Mouse (Mus musculus) neural tube, embryonic 14.5 days (tissue): ENCODE results near the gene Rmdn2. TPM values are rescaled to one million over a fixed set of nuclear protein-coding genes. Genes with fewer than 3 reads are reported as not detected.
A peak's percentile ranks its signal among the peaks of the same experiment; 100 is the strongest.

Experiments used
- ATAC-seq: fragments of 200-750 bp; cut with Nextera tagmentation; 2 replicates; pipeline ENCODE4 v1.8.0; 2017; ENCODE audit warnings: low read depth, mild to moderate bottlenecking, moderate TSS enrichment, moderate library complexity
- H3K27ac ChIP-seq: fragments of 300-500 bp; sonication (generic); 2 replicates; pipeline ENCODE4 v1.5.1; 2014; ENCODE audit warnings: low read depth, mild to moderate bottlenecking, control low read depth, low read length, moderate library complexity, mixed read lengths
- H3K27me3 ChIP-seq: fragments of 300-500 bp; sonication (generic); 2 replicates; pipeline ENCODE4 v1.6.1; 2014; ENCODE audit warnings: low read length; ENCODE audit not compliant: control insufficient read depth, insufficient read depth
- H3K36me3 ChIP-seq: fragments of 300-500 bp; sonication (generic); 2 replicates; pipeline ENCODE4 v1.6.1; 2014; ENCODE audit warnings: low read length, mixed read lengths; ENCODE audit not compliant: control insufficient read depth, insufficient read depth
- H3K4me1 ChIP-seq: fragments of 300-500 bp; sonication (generic); 2 replicates; pipeline ENCODE4 v1.6.1; 2014; ENCODE audit warnings: low read length; ENCODE audit not compliant: control insufficient read depth, insufficient read depth
- H3K4me2 ChIP-seq: fragments of 300-500 bp; sonication (generic); 2 replicates; pipeline ENCODE4 v1.6.1; 2014; ENCODE audit warnings: mild to moderate bottlenecking, low read depth, low read length, control low read depth
- H3K4me3 ChIP-seq: fragments of 300-500 bp; sonication (generic); 2 replicates; pipeline ENCODE4 v1.5.1; 2014; ENCODE audit warnings: low read depth, low read length, control low read depth, mixed read lengths
- H3K9ac ChIP-seq: fragments of 300-500 bp; sonication (generic); replicated peaks from 2 replicates; pipeline ENCODE4 v1.6.1; 2014; ENCODE audit warnings: low read depth, mild to moderate bottlenecking, control low read depth, low read length, mixed read lengths
- H3K9me3 ChIP-seq: fragments of 300-500 bp; sonication (generic); 2 replicates; pipeline ENCODE4 v1.6.1; 2016; ENCODE audit warnings: low read length; ENCODE audit not compliant: control insufficient read depth
- WGBS: fragments of 180-500 bp; shearing (Covaris S2); extraction: QIAGEN DNeasy Blood & Tissue Kit; methylation state at CpG from one replicate; pipeline ENCODE4 v1.1.7; 2014; 5-methylcytosine and 5-hydroxymethylcytosine counted together
- polyA plus RNA-seq: library from polyadenylated mRNA; unstranded; fragments of >200 nt; fragmentation: Nextera tagmentation; extraction: Ambion mirVana; gene quantifications from 2 replicates; pipeline ENCODE4 v1.2.1, GENCODE M21; 2014

Rmdn2 gene
- polyA plus RNA-seq, 1 experiment from 2014 or later = 9.9 TPM

GRCm38 (mm10) chr17:79610163-79610755 lies 1.4 kb upstream of the Rmdn2 start:
- ATAC-seq = no peak
- no peaks in the 10 kb centered on the region for H3K9me3 ChIP-seq
- H3K9ac ChIP-seq = no peak overlapping the region
- 81% methylated on average over 9 of the region's 9 CpGs for WGBS
- 0 out of 2 replicates have a peak, but pooled peaks cover 3% of the 10 kb centered on the region for H3K4me1 ChIP-seq
- no peak overlapping the region for H3K4me3 ChIP-seq
- H3K27ac ChIP-seq = no peak overlapping the region
- no peaks in the 10 kb centered on the region for H3K36me3 ChIP-seq
- no peaks in the 10 kb centered on the region for H3K27me3 ChIP-seq
- H3K4me2 ChIP-seq = no peak overlapping the region

- 3% methylated on average over 51 of the region's 57 CpGs for WGBS
- H3K27ac ChIP-seq = peak overlapping the region; percentile 87
- H3K27me3 ChIP-seq = no peaks in the 10 kb centered on the region
- peak; percentile 97 for ATAC-seq
- peak overlapping the region; percentile 79 for H3K4me3 ChIP-seq
- peak overlapping the region; percentile 76 for H3K4me2 ChIP-seq
- 0 out of 2 replicates have a peak, but pooled peaks cover 6% of the 10 kb centered on the region for H3K4me1 ChIP-seq
- no peaks in the 10 kb centered on the region for H3K9me3 ChIP-seq
- H3K9ac ChIP-seq = peak overlapping the region; percentile 92
- no peaks in the 10 kb centered on the region for H3K36me3 ChIP-seq
These were observed 3.3 kb downstream of the Rmdn2 start for GRCm38 (mm10) chr17:79614691-79615588.

GRCm38 (mm10) chr17:79615897-79616296 lies 4.2 kb downstream of the Rmdn2 start:
- Histone ChIP-seq H3K9me3 (no peaks in the 10 kb centered on the region), H3K4me3 (peak overlapping the region; percentile 79), H3K27me3 (no peaks in the 10 kb centered on the region), H3K36me3 (no peaks in the 10 kb centered on the region), H3K4me2 (peak overlapping the region; percentile 76), H3K27ac (no peak overlapping the region), H3K4me1 (0 out of 2 replicates have a peak, but pooled peaks cover 6% of the 10 kb centered on the region), H3K9ac (no peak overlapping the region)
- no peak for ATAC-seq
- WGBS = 90% methylated on average over 9 of the region's 9 CpGs

- H3K9ac ChIP-seq = no peak overlapping the region
- no peak for ATAC-seq
- 0 out of 2 replicates have a peak, but pooled peaks cover 6% of the 10 kb centered on the region for H3K4me1 ChIP-seq
- no peaks in the 10 kb centered on the region for H3K9me3 ChIP-seq
- no peak overlapping the region for H3K4me3 ChIP-seq
- H3K27me3 ChIP-seq = no peaks in the 10 kb centered on the region
- H3K4me2 ChIP-seq = no peak overlapping the region
- H3K27ac ChIP-seq = no peak overlapping the region
- 91% methylated on average over 4 of the region's 4 CpGs for WGBS
- no peaks in the 10 kb centered on the region for H3K36me3 ChIP-seq
These were observed 5.0 kb downstream of the Rmdn2 start for GRCm38 (mm10) chr17:79616621-79617020.

- Histone ChIP-seq H3K4me1 (0 out of 2 replicates have a peak, but pooled peaks cover 6% of the 10 kb centered on the region), H3K27me3 (no peaks in the 10 kb centered on the region), H3K9ac (no peak overlapping the region), H3K4me3 (no peak overlapping the region), H3K36me3 (no peaks in the 10 kb centered on the region), H3K27ac (no peak overlapping the region), H3K9me3 (no peaks in the 10 kb centered on the region), H3K4me2 (no peak overlapping the region)
- 81% methylated on average over 10 of the region's 10 CpGs for WGBS
- ATAC-seq = no peak
These were observed 6.8 kb downstream of the Rmdn2 start for GRCm38 (mm10) chr17:79618455-79618854.

GRCm38 (mm10) chr17:79618984-79619383 lies 7.3 kb downstream of the Rmdn2 start:
- H3K36me3 ChIP-seq = no peaks in the 10 kb centered on the region
- 94% methylated on average over 5 of the region's 5 CpGs for WGBS
- H3K4me2 ChIP-seq = no peak overlapping the region
- no peak for ATAC-seq
- H3K27ac ChIP-seq = no peak overlapping the region
- no peak overlapping the region for H3K9ac ChIP-seq
- H3K27me3 ChIP-seq = no peaks in the 10 kb centered on the region
- no peaks in the 10 kb centered on the region for H3K9me3 ChIP-seq
- H3K4me3 ChIP-seq = no peak overlapping the region
- H3K4me1 ChIP-seq = 0 out of 2 replicates have a peak, but pooled peaks cover 6% of the 10 kb centered on the region

- WGBS = 97% methylated on average over 6 of the region's 6 CpGs
- H3K36me3 ChIP-seq = no peaks in the 10 kb centered on the region
- H3K27ac ChIP-seq = no peak overlapping the region
- no peaks in the 10 kb centered on the region for H3K9me3 ChIP-seq
- H3K4me1 ChIP-seq = no peaks in the 10 kb centered on the region
- no peak overlapping the region for H3K4me3 ChIP-seq
- H3K4me2 ChIP-seq = no peak overlapping the region
- ATAC-seq = no peak
- H3K27me3 ChIP-seq = no peaks in the 10 kb centered on the region
- H3K9ac ChIP-seq = no peak overlapping the region
These were observed 10.4 kb downstream of the Rmdn2 start for GRCm38 (mm10) chr17:79622050-79622449.

GRCm38 (mm10) chr17:79622574-79622973 lies 10.9 kb downstream of the Rmdn2 start:
- ATAC-seq = no peak
- H3K27ac ChIP-seq = no peak overlapping the region

GRCm38 (mm10) chr17:79623841-79624240 lies 12.2 kb downstream of the Rmdn2 start:
- H3K4me1 ChIP-seq = no peaks in the 10 kb centered on the region
- no peaks in the 10 kb centered on the region for H3K27me3 ChIP-seq
- H3K9me3 ChIP-seq = no peaks in the 10 kb centered on the region
- no peak overlapping the region for H3K4me3 ChIP-seq
- no peaks in the 10 kb centered on the region for H3K36me3 ChIP-seq
- H3K4me2 ChIP-seq = no peak overlapping the region
- WGBS = 87% methylated on average over 3 of the region's 3 CpGs
- no peak for ATAC-seq
- no peak overlapping the region for H3K9ac ChIP-seq
- no peak overlapping the region for H3K27ac ChIP-seq

More at GRCm38 (mm10) chr17:79622574-79622973, 10.9 kb downstream of the Rmdn2 start:
- WGBS = 92% methylated on average over 7 of the region's 7 CpGs
- no peak overlapping the region for H3K4me3 ChIP-seq
- H3K9ac ChIP-seq = no peak overlapping the region
- H3K27me3 ChIP-seq = no peaks in the 10 kb centered on the region
- H3K4me2 ChIP-seq = no peak overlapping the region
- H3K4me1 ChIP-seq = no peaks in the 10 kb centered on the region
- no peaks in the 10 kb centered on the region for H3K36me3 ChIP-seq
- no peaks in the 10 kb centered on the region for H3K9me3 ChIP-seq
